16 mouse cellular contexts compared by ENCODE assay signal in the genomic region with DNA sequence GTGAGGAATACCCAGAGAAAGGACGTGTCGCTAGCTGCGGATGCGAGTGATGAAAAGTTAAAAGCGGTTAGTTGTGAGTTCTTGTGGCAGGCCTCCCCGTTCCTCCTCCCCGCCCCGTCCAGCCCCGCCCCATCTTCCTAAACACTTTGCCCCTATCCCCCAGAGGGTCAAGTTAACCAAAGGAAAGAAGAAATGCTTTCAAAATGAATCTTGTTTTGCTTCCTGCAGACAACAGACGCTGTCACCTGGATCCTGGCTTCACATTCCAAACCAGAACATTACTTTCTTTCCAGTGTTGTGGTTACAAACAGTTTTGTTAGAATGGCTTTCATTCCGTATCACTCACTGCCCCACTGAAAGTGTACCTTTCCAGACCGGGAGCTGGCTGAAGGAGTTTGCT. TPM values are rescaled to one million over a fixed set of nuclear protein-coding genes. Genes with fewer than 3 reads are reported as not detected.
DNase-seq lines count a peak whose midpoint lies in the region; ATAC-seq and TF ChIP-seq lines count a peak whose summit lies in the region.
"Had no signal": no experiment of that assay in that cellular context is flagged by ENCODE, and none has a peak within 500 bp of the region (broad histone marks: within the 10 kb centered on the region; RNA-seq: fewer than 3 reads in every experiment).

No protein-coding gene starts in this region.

- intact Hi-C loops in heart, postnatal 25 days (cut with DNase I): no loop called here

- no peaks in the 10 kb centered on the region for H3K27me3 ChIP-seq in heart, embryonic 12.5 days (replicated peaks)
- no peaks in the 10 kb centered on the region for H3K27me3 ChIP-seq in kidney, postnatal 0 days (ENCODE audit: insufficient read depth, low read length)
- H3K27me3 ChIP-seq in embryonic facial prominence, embryonic 14.5 days (replicated peaks; ENCODE audit: control insufficient read depth, insufficient read depth, low read length): no peaks in the 10 kb centered on the region
- H3K27me3 ChIP-seq: forebrain, embryonic 12.5 days; hindbrain, embryonic 13.5 days; liver, embryonic 15.5 days had no signal

- H3K4me2 ChIP-seq in heart, embryonic 12.5 days: peak overlapping the region; percentile 57
- peak overlapping the region; percentile 29 for H3K4me2 ChIP-seq in kidney, postnatal 0 days (ENCODE audit: low read length)
- peak overlapping the region; percentile 37 for H3K4me2 ChIP-seq in embryonic facial prominence, embryonic 14.5 days (ENCODE audit: low read depth, low read length)
- H3K4me2 ChIP-seq: forebrain, embryonic 12.5 days; hindbrain, embryonic 13.5 days; liver, embryonic 15.5 days had no signal

- TF ChIP-seq CTCF in kidney, postnatal 0 days (IDR thresholded peaks at IDR 0.05; ENCODE audit: low read depth): no peak

- H3K27ac ChIP-seq in heart, embryonic 12.5 days (ENCODE audit: poor library complexity, severe bottlenecking): no peak overlapping the region
- H3K27ac ChIP-seq in kidney, postnatal 0 days: no peak overlapping the region
- H3K27ac ChIP-seq in embryonic facial prominence, embryonic 14.5 days (replicated peaks; ENCODE audit: low read depth, low read length): no peak overlapping the region
- H3K27ac ChIP-seq: forebrain, embryonic 12.5 days; hindbrain, embryonic 13.5 days; liver, embryonic 15.5 days had no signal

- no peaks in the 10 kb centered on the region for H3K4me1 ChIP-seq in heart, embryonic 12.5 days (replicated peaks)
- no peaks in the 10 kb centered on the region for H3K4me1 ChIP-seq in kidney, postnatal 0 days (replicated peaks; ENCODE audit: insufficient read depth, low read length)
- no peaks in the 10 kb centered on the region for H3K4me1 ChIP-seq in embryonic facial prominence, embryonic 14.5 days (ENCODE audit: control insufficient read depth, insufficient read depth, low read length)
- H3K4me1 ChIP-seq: forebrain, embryonic 12.5 days; hindbrain, embryonic 13.5 days; liver, embryonic 15.5 days had no signal

- DNase-seq in heart, postnatal 25 days (ENCODE audit: low spot score): no peak
- no peak for DNase-seq in kidney, postnatal 0 days (ENCODE audit: low spot score)
- DNase-seq in kidney, postnatal 25 days: no peak
- no peak for DNase-seq in embryonic facial prominence, embryonic 14.5 days (ENCODE audit: low spot score)
- DNase-seq in cerebellum, postnatal 25 days: no peak
- no peak for DNase-seq in frontal cortex, adult 2 months (ENCODE audit: extremely low spot score in 1 of 2, low spot score in 1 of 2)
- DNase-seq: adrenal gland, adult 8-10 months; cerebellum, adult 9-11 months; kidney, adult 8-10 months; layer of hippocampus, adult 9-11 months had no signal

- ATAC-seq in heart, embryonic 12.5 days (ENCODE audit: insufficient number of reproducible peaks, low FRiP score): no peak
- ATAC-seq in kidney, postnatal 0 days (replicated peaks; ENCODE audit: low FRiP score, low read depth): no peak
- no peak for ATAC-seq in embryonic facial prominence, embryonic 14.5 days (ENCODE audit: low read depth)
- peak; percentile 37 for ATAC-seq in megakaryocyte progenitor cell, adult 5-6 weeks (replicated peaks; ENCODE audit: poor library complexity)

- no peaks in the 10 kb centered on the region for H3K36me3 ChIP-seq in heart, embryonic 12.5 days
- no peaks in the 10 kb centered on the region for H3K36me3 ChIP-seq in kidney, postnatal 0 days (ENCODE audit: insufficient read depth, low read length)
- no peaks in the 10 kb centered on the region for H3K36me3 ChIP-seq in embryonic facial prominence, embryonic 14.5 days (ENCODE audit: control insufficient read depth, insufficient read depth, low read length)
- H3K36me3 ChIP-seq: forebrain, embryonic 12.5 days; hindbrain, embryonic 13.5 days; liver, embryonic 15.5 days had no signal

- no peak overlapping the region for H3K9ac ChIP-seq in heart, embryonic 12.5 days
- H3K9ac ChIP-seq in kidney, postnatal 0 days (ENCODE audit: low read depth, low read length): no peak overlapping the region
- no peak overlapping the region for H3K9ac ChIP-seq in embryonic facial prominence, embryonic 14.5 days (ENCODE audit: low read depth, low read length)
- H3K9ac ChIP-seq: forebrain, embryonic 12.5 days; hindbrain, embryonic 13.5 days; liver, embryonic 15.5 days had no signal

- H3K4me3 ChIP-seq in heart, embryonic 12.5 days: peak overlapping the region; percentile 16; the same call in 1 of the 2 replicates
- no peak overlapping the region for H3K4me3 ChIP-seq in kidney, postnatal 0 days (replicated peaks; ENCODE audit: low read depth, low read length)
- no peak overlapping the region for H3K4me3 ChIP-seq in embryonic facial prominence, embryonic 14.5 days (ENCODE audit: low read depth, low read length)
- H3K4me3 ChIP-seq: forebrain, embryonic 12.5 days; hindbrain, embryonic 13.5 days; liver, embryonic 15.5 days; megakaryocyte, embryonic 14.5 days had no signal

- WGBS in heart, embryonic 12.5 days: 30% methylated on average over 12 of the region's 12 CpGs
- 24% methylated on average over 11 of the region's 12 CpGs for WGBS in kidney, postnatal 0 days
- 29% methylated on average over 12 of the region's 12 CpGs for WGBS in embryonic facial prominence, embryonic 14.5 days

- no peaks in the 10 kb centered on the region for H3K9me3 ChIP-seq in heart, embryonic 12.5 days (replicated peaks)
- H3K9me3 ChIP-seq in kidney, postnatal 0 days (replicated peaks; ENCODE audit: low read length): no peaks in the 10 kb centered on the region
- no peaks in the 10 kb centered on the region for H3K9me3 ChIP-seq in embryonic facial prominence, embryonic 14.5 days (ENCODE audit: control insufficient read depth, low read length)
- H3K9me3 ChIP-seq: forebrain, embryonic 12.5 days; hindbrain, embryonic 13.5 days; liver, embryonic 15.5 days had no signal

RNA-seq across cellular contexts. Expression of gene Elavl1, which starts 23.1 kb away (rescaled TPM):
- 211 and 217 TPM in 2 replicates for polyA plus RNA-seq in heart, embryonic 12.5 days (2016; fragmentation: Nextera tagmentation; extraction: Ambion mirVana)
- 10 to 100 TPM; 58.2 to 64.1 TPM for total RNA-seq in heart, postnatal 25 days (2021)
- polyA plus RNA-seq in kidney, postnatal 0 days (2015; fragmentation: Nextera tagmentation; extraction: Ambion mirVana): 162 and 180 TPM in 2 replicates
- 217 and 226 TPM in 2 replicates for polyA plus RNA-seq in embryonic facial prominence, embryonic 14.5 days (2014; fragmentation: Nextera tagmentation; extraction: Ambion mirVana)
- 134 and 150 TPM in 2 replicates for total RNA-seq in megakaryocyte progenitor cell, adult 5-6 weeks (2015)
- 74.7 and 80.8 TPM in 2 replicates for total RNA-seq in megakaryocyte progenitor cell, adult 5-6 weeks (2017)
- polyA plus RNA-seq in frontal cortex, adult 2 months (2012; rRNA removed): 39.9 and 40.2 TPM in 2 replicates

RNA-seq across cellular contexts. Expression of gene Ccl25, which starts 23.3 kb away (rescaled TPM):
- 12.2 and 14.0 TPM in 2 replicates for polyA plus RNA-seq in heart, embryonic 12.5 days (2016; fragmentation: Nextera tagmentation; extraction: Ambion mirVana)
- 1 to 10 TPM; 3.5 to 4.4 TPM for total RNA-seq in heart, postnatal 25 days (2021)
- 10.0 and 10.4 TPM in 2 replicates for polyA plus RNA-seq in kidney, postnatal 0 days (2015; fragmentation: Nextera tagmentation; extraction: Ambion mirVana)
- polyA plus RNA-seq in embryonic facial prominence, embryonic 14.5 days (2014; fragmentation: Nextera tagmentation; extraction: Ambion mirVana): 10.2 and 11.2 TPM in 2 replicates
- 20.5 and 20.6 TPM in 2 replicates for total RNA-seq in megakaryocyte progenitor cell, adult 5-6 weeks (2015)
- total RNA-seq in megakaryocyte progenitor cell, adult 5-6 weeks (2017): 4.6 and 13.4 TPM in 2 replicates
- 22.4 and 23.6 TPM in 2 replicates for polyA plus RNA-seq in frontal cortex, adult 2 months (2012; rRNA removed)
